Mouse (Mus musculus): ENCODE data around the gene Chrna9. TPM values are rescaled to one million over a fixed set of nuclear protein-coding genes. Genes with fewer than 3 reads are reported as not detected.

The Chrna9 gene
- total and polyA plus RNA-seq, 3 experiments, result 0.16 TPM; not detected in 2

- no peak overlapping the region for H3K4me3 ChIP-seq (ENCODE audit: low read depth, low read length)
- DNase-seq (ENCODE audit: low spot score) (no peak), ATAC-seq (ENCODE audit: extremely low read depth, insufficient number of reproducible peaks, low FRiP score, poor library complexity, severe bottlenecking) (no peak)
- no peaks in the 10 kb centered on the region for H3K9me3 ChIP-seq (replicated peaks)
- peaks cover 2% of the 10 kb centered on the region; the same call in 1 of the 2 replicates for H3K4me1 ChIP-seq (ENCODE audit: insufficient read depth, low read depth, low read length)
- H3K27me3 ChIP-seq (ENCODE audit: insufficient read depth, low read length), result peaks cover 15% of the 10 kb centered on the region
- no peaks in the 10 kb centered on the region for H3K36me3 ChIP-seq (replicated peaks)
- TF ChIP-seq TAL1 (conservative IDR thresholded peaks at IDR 0.05; ENCODE audit: low read depth, low read length), result no peak
- TF ChIP-seq POLR2AphosphoS5 (IDR thresholded peaks at IDR 0.05; ENCODE audit: insufficient replicate concordance, low read depth, low read length), result no peak
- no peak for TF ChIP-seq GATA2 (IDR thresholded peaks at IDR 0.05; ENCODE audit: borderline replicate concordance, low read depth, low read length)
- TF ChIP-seq GATA1 (IDR thresholded peaks at IDR 0.05; ENCODE audit: borderline replicate concordance, low read length), result no peak
- no peak for TF ChIP-seq CTCF (IDR thresholded peaks at IDR 0.05; ENCODE audit: low read depth, low read length)
Measured at GRCm38 (mm10) chr5:65912201-65912600, 22.5 kb upstream of the Chrna9 start.

GRCm38 (mm10) chr5:65913126-65913525 lies 21.6 kb upstream of the Chrna9 start:
- DNase-seq (ENCODE audit: low spot score) (no peak), ATAC-seq (ENCODE audit: extremely low read depth, insufficient number of reproducible peaks, low FRiP score, poor library complexity, severe bottlenecking) (no peak)
- Histone ChIP-seq H3K4me3 (ENCODE audit: low read depth, low read length) (no peak overlapping the region), H3K36me3 (replicated peaks) (no peaks in the 10 kb centered on the region), H3K4me1 (ENCODE audit: insufficient read depth, low read depth, low read length) (peaks cover 2% of the 10 kb centered on the region; the same call in 1 of the 2 replicates), H3K27me3 (ENCODE audit: insufficient read depth, low read length) (peaks cover 15% of the 10 kb centered on the region), H3K9me3 (replicated peaks) (no peaks in the 10 kb centered on the region)
- TF ChIP-seq POLR2AphosphoS5 (IDR thresholded peaks at IDR 0.05; ENCODE audit: insufficient replicate concordance, low read depth, low read length) (no peak), GATA1 (IDR thresholded peaks at IDR 0.05; ENCODE audit: borderline replicate concordance, low read length) (no peak), GATA2 (IDR thresholded peaks at IDR 0.05; ENCODE audit: borderline replicate concordance, low read depth, low read length) (no peak)

DNA sequence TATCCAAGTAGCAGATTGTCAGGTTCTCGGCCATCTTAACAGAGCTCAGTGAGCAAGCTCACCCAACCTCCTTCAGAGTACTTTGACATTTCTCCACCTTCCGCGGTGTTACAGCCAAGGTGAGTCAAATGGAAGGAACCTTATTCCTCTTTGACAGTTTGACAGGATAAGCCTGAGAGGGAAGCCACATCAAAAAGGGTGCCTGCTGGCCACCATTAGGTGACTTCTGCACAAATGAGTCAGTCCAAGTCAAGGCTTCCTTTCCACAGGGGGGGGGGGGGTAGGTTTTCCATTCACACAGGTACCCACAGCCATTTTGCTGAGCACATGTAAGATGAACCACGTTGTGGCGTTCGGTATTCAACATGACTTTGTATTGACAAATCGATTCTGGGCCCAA lies 20.4 kb upstream of the Chrna9 start:
- no peak for TF ChIP-seq TAL1 (conservative IDR thresholded peaks at IDR 0.05; ENCODE audit: low read depth, low read length)
- no peak for TF ChIP-seq GATA1 (IDR thresholded peaks at IDR 0.05; ENCODE audit: borderline replicate concordance, low read length)
- no peak for TF ChIP-seq CTCF (IDR thresholded peaks at IDR 0.05; ENCODE audit: low read depth, low read length)
- no peak for TF ChIP-seq GATA2 (IDR thresholded peaks at IDR 0.05; ENCODE audit: borderline replicate concordance, low read depth, low read length)
- TF ChIP-seq POLR2AphosphoS5 (IDR thresholded peaks at IDR 0.05; ENCODE audit: insufficient replicate concordance, low read depth, low read length), result no peak
- Histone ChIP-seq H3K36me3 (replicated peaks) (no peaks in the 10 kb centered on the region), H3K27me3 (ENCODE audit: insufficient read depth, low read length) (peaks cover 15% of the 10 kb centered on the region), H3K9me3 (replicated peaks) (no peaks in the 10 kb centered on the region), H3K4me3 (ENCODE audit: low read depth, low read length) (no peak overlapping the region), H3K4me1 (ENCODE audit: insufficient read depth, low read depth, low read length) (peaks cover 2% of the 10 kb centered on the region; the same call in 1 of the 2 replicates)
- no peak for DNase-seq (ENCODE audit: low spot score)
- ATAC-seq (ENCODE audit: extremely low read depth, insufficient number of reproducible peaks, low FRiP score, poor library complexity, severe bottlenecking), result no peak

- DNase-seq (ENCODE audit: low spot score), result no peak
- peaks cover 2% of the 10 kb centered on the region; the same call in 1 of the 2 replicates for H3K4me1 ChIP-seq (ENCODE audit: insufficient read depth, low read depth, low read length)
- H3K9me3 ChIP-seq (replicated peaks), result no peaks in the 10 kb centered on the region
- H3K27me3 ChIP-seq (ENCODE audit: insufficient read depth, low read length), result peaks cover 3% of the 10 kb centered on the region
- no peak overlapping the region for H3K4me3 ChIP-seq (ENCODE audit: low read depth, low read length)
- no peak for TF ChIP-seq CTCF (IDR thresholded peaks at IDR 0.05; ENCODE audit: low read depth, low read length)
- no peak for TF ChIP-seq GATA1 (IDR thresholded peaks at IDR 0.05; ENCODE audit: borderline replicate concordance, low read length)
- TF ChIP-seq TAL1 (conservative IDR thresholded peaks at IDR 0.05; ENCODE audit: low read depth, low read length), result no peak
- no peak for TF ChIP-seq GATA2 (IDR thresholded peaks at IDR 0.05; ENCODE audit: borderline replicate concordance, low read depth, low read length)
- no peak for ATAC-seq (ENCODE audit: extremely low read depth, insufficient number of reproducible peaks, low FRiP score, poor library complexity, severe bottlenecking)
- H3K36me3 ChIP-seq (replicated peaks), result no peaks in the 10 kb centered on the region
Measured at GRCm38 (mm10) chr5:65916930-65917329, 17.8 kb upstream of the Chrna9 start.

GRCm38 (mm10) chr5:65918601-65919000 lies 16.1 kb upstream of the Chrna9 start:
- H3K36me3 ChIP-seq (replicated peaks), result no peaks in the 10 kb centered on the region
- H3K4me1 ChIP-seq (ENCODE audit: insufficient read depth, low read depth, low read length), result no peaks in the 10 kb centered on the region
- DNase-seq (ENCODE audit: low spot score) (no peak), ATAC-seq (ENCODE audit: extremely low read depth, insufficient number of reproducible peaks, low FRiP score, poor library complexity, severe bottlenecking) (no peak)
- no peak overlapping the region for H3K4me3 ChIP-seq (ENCODE audit: low read depth, low read length)
- TF ChIP-seq TAL1 (conservative IDR thresholded peaks at IDR 0.05; ENCODE audit: low read depth, low read length) (no peak), CTCF (IDR thresholded peaks at IDR 0.05; ENCODE audit: low read depth, low read length) (no peak), GATA2 (IDR thresholded peaks at IDR 0.05; ENCODE audit: borderline replicate concordance, low read depth, low read length) (no peak), POLR2AphosphoS5 (IDR thresholded peaks at IDR 0.05; ENCODE audit: insufficient replicate concordance, low read depth, low read length) (no peak), GATA1 (IDR thresholded peaks at IDR 0.05; ENCODE audit: borderline replicate concordance, low read length) (no peak)
- peaks cover 2% of the 10 kb centered on the region; the same call in 1 of the 2 replicates for H3K27me3 ChIP-seq (ENCODE audit: insufficient read depth, low read length)
- H3K9me3 ChIP-seq (replicated peaks), result no peaks in the 10 kb centered on the region

DNA sequence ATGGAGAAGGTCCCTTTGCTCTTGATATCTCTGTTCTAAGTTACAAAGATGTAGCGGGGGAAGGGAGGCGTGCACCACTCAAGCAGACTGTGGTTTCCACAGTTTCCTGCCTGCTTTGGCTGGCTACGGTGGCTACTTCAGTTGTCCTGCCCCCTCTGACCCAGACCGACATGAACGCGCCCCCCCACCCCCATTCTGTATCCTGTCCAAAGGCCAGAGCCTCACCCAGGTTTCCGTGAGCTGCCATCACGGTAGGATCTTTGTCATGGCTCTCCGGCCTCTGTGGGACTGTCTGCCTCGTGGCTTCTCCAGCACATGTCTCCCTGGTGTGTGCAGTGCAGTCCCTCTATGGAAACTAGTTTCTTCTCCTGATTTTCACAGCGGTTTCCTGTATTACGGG lies 15.4 kb upstream of the Chrna9 start:
- DNase-seq (ENCODE audit: low spot score) (no peak), ATAC-seq (ENCODE audit: extremely low read depth, insufficient number of reproducible peaks, low FRiP score, poor library complexity, severe bottlenecking) (no peak)

More for the DNA sequence above, 15.4 kb upstream of the Chrna9 start:
- no peak for TF ChIP-seq GATA1 (IDR thresholded peaks at IDR 0.05; ENCODE audit: borderline replicate concordance, low read length)
- TF ChIP-seq CTCF (IDR thresholded peaks at IDR 0.05; ENCODE audit: low read depth, low read length), result no peak
- TF ChIP-seq POLR2AphosphoS5 (IDR thresholded peaks at IDR 0.05; ENCODE audit: insufficient replicate concordance, low read depth, low read length), result no peak
- no peak for TF ChIP-seq GATA2 (IDR thresholded peaks at IDR 0.05; ENCODE audit: borderline replicate concordance, low read depth, low read length)
- no peak for TF ChIP-seq TAL1 (conservative IDR thresholded peaks at IDR 0.05; ENCODE audit: low read depth, low read length)
- Histone ChIP-seq H3K27me3 (ENCODE audit: insufficient read depth, low read length) (peaks cover 2% of the 10 kb centered on the region; the same call in 1 of the 2 replicates), H3K4me1 (ENCODE audit: insufficient read depth, low read depth, low read length) (no peaks in the 10 kb centered on the region), H3K4me3 (ENCODE audit: low read depth, low read length) (no peak overlapping the region), H3K36me3 (replicated peaks) (no peaks in the 10 kb centered on the region), H3K9me3 (replicated peaks) (no peaks in the 10 kb centered on the region)

Data from G1E (cell line).